Mouse (Mus musculus): Measurements from ENCODE around the gene Psmc4. TPM values are rescaled to one million over a fixed set of nuclear protein-coding genes. Genes with fewer than 3 reads are reported as not detected.
A peak's percentile ranks its signal among the peaks of the same experiment; 100 is the strongest.

Psmc4 gene
- polyA plus RNA-seq, 1 experiment from 2014 or later: 114 TPM

DNA sequence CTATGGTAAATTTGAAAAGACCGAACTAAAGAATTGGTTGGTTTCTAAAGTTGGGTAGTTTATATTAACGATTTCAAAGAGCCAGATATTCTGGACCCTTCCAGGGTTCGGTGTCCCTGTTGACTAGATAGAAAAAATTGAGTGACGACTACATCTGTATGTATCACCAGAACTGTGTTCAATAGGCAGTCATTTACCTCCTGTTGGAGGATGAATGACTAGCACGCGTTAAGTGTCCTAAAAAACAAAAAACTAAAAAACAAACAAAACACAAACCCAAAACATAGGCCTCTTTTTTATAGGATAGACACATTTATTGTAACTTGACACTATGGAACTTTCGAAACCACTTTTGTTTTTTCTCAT is 35.5 kb downstream of the Psmc4 start:
- peaks cover 14% of the 10 kb centered on the region for H3K4me1 ChIP-seq (ENCODE audit: insufficient read depth)
- WGBS (ENCODE audit: insufficient replicate concordance): 24% methylated on average over 7 of the region's 7 CpGs
- TF ChIP-seq CTCF (IDR thresholded peaks at IDR 0.05; ENCODE audit: low read depth) (no peak), EP300 (IDR thresholded peaks at IDR 0.05; ENCODE audit: low read depth) (no peak)
- H3K4me3 ChIP-seq (ENCODE audit: low read depth, low read length): peak overlapping the region; percentile 77
- H3K9me3 ChIP-seq (ENCODE audit: low read length): no peaks in the 10 kb centered on the region
- no peak for DNase-seq
- no peaks in the 10 kb centered on the region for H3K27me3 ChIP-seq (ENCODE audit: insufficient read depth, low read length)
- H3K36me3 ChIP-seq (replicated peaks; ENCODE audit: insufficient read depth, low read length): no peaks in the 10 kb centered on the region
- peak overlapping the region; percentile 94 for H3K4me2 ChIP-seq (ENCODE audit: low read depth, low read length)
- H3K27ac ChIP-seq (ENCODE audit: low read depth): peak overlapping the region; percentile 52; the same call in 1 of the 2 replicates
- H3K9ac ChIP-seq (replicated peaks): peak overlapping the region; percentile 76
- ATAC-seq: peak; percentile 36; the same call in 1 of the 2 replicates

DNA sequence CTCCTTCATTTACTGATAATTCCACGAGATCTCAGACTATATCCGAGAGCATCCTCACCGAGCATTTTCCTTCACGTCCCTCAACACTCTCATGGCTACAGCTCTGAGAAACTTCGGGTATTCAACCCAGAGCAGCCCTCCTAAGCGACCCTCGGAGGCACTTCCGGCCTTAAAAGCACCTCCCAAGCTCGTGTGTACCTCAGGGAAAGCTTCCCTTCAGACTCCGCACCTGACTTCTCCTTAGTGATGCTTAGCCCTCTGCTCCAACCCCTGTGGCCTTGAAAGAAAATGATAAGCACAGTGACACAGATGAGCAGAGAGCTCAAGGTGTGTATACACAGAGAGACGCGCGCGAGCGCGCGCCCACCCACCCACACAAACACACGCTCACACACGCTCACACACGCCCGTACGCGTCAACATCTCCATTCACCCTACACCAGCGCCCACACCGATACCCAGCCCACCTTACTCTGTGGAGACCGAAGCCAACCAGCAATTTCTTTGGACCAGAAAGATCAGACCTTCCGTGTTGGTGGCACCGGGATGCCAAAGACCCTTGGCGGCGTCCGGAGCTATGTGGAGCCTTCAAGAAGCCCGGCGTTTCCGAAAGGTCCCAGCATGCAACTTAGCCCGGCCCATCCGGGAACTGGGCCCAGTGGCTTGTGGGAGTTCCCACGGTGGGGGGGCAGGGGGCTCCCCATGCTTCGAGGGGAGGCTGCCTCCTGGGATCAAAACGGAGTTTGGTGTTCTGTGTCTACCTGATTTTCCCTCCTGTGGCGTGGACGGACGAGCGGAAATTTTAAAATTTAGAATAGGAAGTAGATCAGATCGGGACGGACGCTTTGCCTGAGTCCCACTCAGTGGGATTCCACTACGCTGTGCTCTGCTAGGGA is 36.1 kb downstream of the Psmc4 start, which contains the start of gene Zfp850:
Gene Zfp850 (minus strand): TSS at position 567 of the 896 bp plus-strand sequence.
- Histone ChIP-seq H3K27me3 (ENCODE audit: insufficient read depth, low read length) (no peaks in the 10 kb centered on the region), H3K27ac (ENCODE audit: low read depth) (peak within 1 kb of the TSS; percentile 52), H3K4me2 (ENCODE audit: low read depth, low read length) (peak within 1 kb of the TSS; percentile 94), H3K36me3 (replicated peaks; ENCODE audit: insufficient read depth, low read length) (no peaks in the 10 kb centered on the region), H3K9ac (replicated peaks) (peak within 1 kb of the TSS; percentile 76), H3K9me3 (ENCODE audit: low read length) (no peaks in the 10 kb centered on the region), H3K4me3 (ENCODE audit: low read depth, low read length) (peak within 1 kb of the TSS; percentile 77), H3K4me1 (ENCODE audit: insufficient read depth) (peaks cover 14% of the 10 kb centered on the region)
- WGBS (ENCODE audit: insufficient replicate concordance): 2% methylated on average over 47 of the region's 47 CpGs
- peak; percentile 79 for DNase-seq
- ATAC-seq: peak; percentile 90
- TF ChIP-seq CTCF (IDR thresholded peaks at IDR 0.05; ENCODE audit: low read depth) (no peak), EP300 (IDR thresholded peaks at IDR 0.05; ENCODE audit: low read depth) (no peak)

DNA sequence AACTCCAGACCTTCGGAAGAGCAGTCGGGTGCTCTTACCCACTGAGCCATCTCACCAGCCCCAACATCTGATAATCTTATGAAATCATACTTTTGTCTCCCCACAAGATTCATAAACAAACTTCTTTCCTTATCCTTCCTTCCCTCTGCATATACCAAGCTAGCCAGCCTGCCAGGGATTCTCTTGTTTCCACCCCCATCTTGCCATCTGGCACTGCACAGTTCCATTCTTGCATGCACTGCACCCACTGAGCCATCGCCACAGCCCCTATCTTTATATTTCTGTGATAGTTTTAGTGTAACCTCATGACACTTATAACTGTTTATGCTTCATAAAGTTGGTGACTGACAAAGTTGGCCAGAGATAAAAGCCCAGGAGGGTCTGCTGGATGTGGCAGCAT is 39.6 kb downstream of the Psmc4 start:
- Histone ChIP-seq H3K9ac (replicated peaks) (no peak overlapping the region), H3K4me3 (ENCODE audit: low read depth, low read length) (no peak overlapping the region), H3K9me3 (ENCODE audit: low read length) (no peaks in the 10 kb centered on the region), H3K4me2 (ENCODE audit: low read depth, low read length) (no peak overlapping the region), H3K27ac (ENCODE audit: low read depth) (no peak overlapping the region), H3K27me3 (ENCODE audit: insufficient read depth, low read length) (no peaks in the 10 kb centered on the region), H3K4me1 (ENCODE audit: insufficient read depth) (peaks cover 14% of the 10 kb centered on the region), H3K36me3 (replicated peaks; ENCODE audit: insufficient read depth, low read length) (no peaks in the 10 kb centered on the region)
- DNase-seq: no peak
- TF ChIP-seq CTCF (IDR thresholded peaks at IDR 0.05; ENCODE audit: low read depth) (no peak), EP300 (IDR thresholded peaks at IDR 0.05; ENCODE audit: low read depth) (no peak)
- WGBS (ENCODE audit: insufficient replicate concordance): 89% methylated on average over 3 of the region's 3 CpGs
- ATAC-seq: no peak

Other genes starting within 250 kb of the Psmc4 start
- 0.62 and 0.63 TPM in 2 replicates for gene Zfp626, start 242.9 kb downstream of the Psmc4 start, polyA plus RNA-seq (2015; fragmentation: Nextera tagmentation; extraction: Ambion mirVana)
- gene Zfp59, start 211.5 kb downstream of the Psmc4 start, polyA plus RNA-seq (2015; fragmentation: Nextera tagmentation; extraction: Ambion mirVana): 0.85 and 1.3 TPM in 2 replicates
- gene Zfp607a, start 192.6 kb downstream of the Psmc4 start, polyA plus RNA-seq (2015; fragmentation: Nextera tagmentation; extraction: Ambion mirVana): 0.66 and 0.73 TPM in 2 replicates
- gene Zfp974, start 120.6 kb downstream of the Psmc4 start, polyA plus RNA-seq (2015; fragmentation: Nextera tagmentation; extraction: Ambion mirVana): 0.95 and 1.2 TPM in 2 replicates
- gene Zfp780b, start 70.9 kb downstream of the Psmc4 start, polyA plus RNA-seq (2015; fragmentation: Nextera tagmentation; extraction: Ambion mirVana): 2.4 and 3.0 TPM in 2 replicates
- gene Zfp850, start 36.0 kb downstream of the Psmc4 start, polyA plus RNA-seq (2015; fragmentation: Nextera tagmentation; extraction: Ambion mirVana): 0.44 and 0.83 TPM in 2 replicates
- gene Fcgbp, start 21.1 kb upstream of the Psmc4 start, polyA plus RNA-seq (2015; fragmentation: Nextera tagmentation; extraction: Ambion mirVana): 0.12 TPM in 1 of 2 replicates, not detected in the other
- gene 9530053A07Rik, start 79.4 kb upstream of the Psmc4 start, polyA plus RNA-seq (2015; fragmentation: Nextera tagmentation; extraction: Ambion mirVana): 0.01 TPM in 1 of 2 replicates, not detected in the other
- gene Fbl, start 119.6 kb upstream of the Psmc4 start, polyA plus RNA-seq (2015; fragmentation: Nextera tagmentation; extraction: Ambion mirVana): 48.4 and 51.6 TPM in 2 replicates
- 4.0 and 4.5 TPM in 2 replicates for gene Dyrk1b, start 129.4 kb upstream of the Psmc4 start, polyA plus RNA-seq (2015; fragmentation: Nextera tagmentation; extraction: Ambion mirVana)
- 1.3 and 1.4 TPM in 2 replicates for gene Eid2, start 217.8 kb upstream of the Psmc4 start, polyA plus RNA-seq (2015; fragmentation: Nextera tagmentation; extraction: Ambion mirVana)
- 3.4 and 3.9 TPM in 2 replicates for gene Eid2b, start 227.6 kb upstream of the Psmc4 start, polyA plus RNA-seq (2015; fragmentation: Nextera tagmentation; extraction: Ambion mirVana)
- gene Selenov, start 241.1 kb upstream of the Psmc4 start, polyA plus RNA-seq (2015; fragmentation: Nextera tagmentation; extraction: Ambion mirVana): 0.12 TPM in 1 of 2 replicates, not detected in the other

All from liver, postnatal 0 days (tissue).